Mouse (Mus musculus) subcutaneous adipose tissue, adult 2 months (tissue): ENCODE measurements around the gene Fitm1. TPM values are rescaled to one million over a fixed set of nuclear protein-coding genes. Genes with fewer than 3 reads are reported as not detected.

Experiments used
- polyA plus RNA-seq: library from polyadenylated mRNA; depleted of rRNA; stranded (reverse); fragments of >200 nt; gene quantifications from 2 replicates; pipeline ENCODE4 v1.2.3, GENCODE M21; 2012; ENCODE audit warnings: low replicate concordance; rRNA removed

Fitm1 gene
- polyA plus RNA-seq = 0.68 and 2.5 TPM in 2 replicates

DNA sequence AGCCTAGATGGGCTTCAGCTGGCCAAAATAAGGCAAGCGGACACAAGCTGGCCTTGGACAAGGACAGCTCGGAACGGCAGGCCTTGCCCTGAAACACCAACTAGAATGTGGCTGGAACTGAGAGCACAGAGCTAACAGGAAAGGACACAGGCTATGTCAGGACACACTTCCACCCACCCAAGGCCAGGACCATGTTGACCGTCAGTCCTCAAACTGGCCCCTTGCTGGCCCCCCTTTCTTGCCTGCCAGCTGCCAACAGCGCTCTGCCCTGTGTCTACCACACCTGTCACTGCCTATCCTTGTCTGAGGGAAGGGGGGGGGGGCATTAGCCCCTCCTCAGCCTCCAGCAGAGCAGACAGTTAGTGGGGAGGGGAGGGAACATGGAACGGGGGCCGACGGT is at the start of gene Fitm1:
Gene Fitm1, plus strand, starts transcription at position 316 of the 400 bp plus-strand sequence.

DNA sequence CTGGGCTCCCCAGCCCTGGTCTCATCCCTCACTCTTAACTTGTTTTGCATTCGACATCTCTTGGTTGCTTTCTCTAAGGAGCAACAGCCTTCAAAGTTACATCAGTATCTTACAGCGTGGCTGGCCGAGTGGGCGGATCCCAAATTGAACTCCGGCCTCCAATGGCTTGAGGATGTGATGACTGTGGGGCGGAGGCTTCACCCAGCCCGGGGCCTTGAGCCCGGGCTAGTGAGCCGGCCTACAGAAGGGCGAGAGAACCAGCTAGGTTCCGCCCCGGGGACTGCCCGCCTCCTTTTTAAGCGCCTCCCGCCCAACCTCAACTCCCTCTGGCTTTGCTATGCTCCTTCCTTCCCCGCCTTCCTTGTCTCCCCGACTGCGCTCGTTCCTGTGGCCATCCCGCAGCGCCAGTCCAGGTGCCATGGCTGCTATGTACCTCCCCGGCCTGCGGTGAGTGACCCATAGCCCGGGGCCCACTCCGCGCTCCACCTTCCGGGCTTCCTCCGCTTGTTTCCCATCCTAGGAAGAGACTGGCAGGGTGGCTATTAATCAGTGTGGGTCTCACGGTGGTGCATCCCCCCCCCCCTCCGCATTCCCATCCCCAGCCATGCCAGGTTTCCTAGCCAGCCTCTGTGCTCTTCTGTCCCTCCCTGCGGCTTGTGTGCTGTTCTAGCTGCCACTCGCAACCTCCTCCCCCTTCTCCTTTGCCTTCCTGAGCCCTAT is 35.2 kb upstream of the Fitm1 start, which contains the start of gene Pck2:
Gene Pck2, plus strand, starts transcription at position 200 of the 720 bp plus-strand sequence.

DNA sequence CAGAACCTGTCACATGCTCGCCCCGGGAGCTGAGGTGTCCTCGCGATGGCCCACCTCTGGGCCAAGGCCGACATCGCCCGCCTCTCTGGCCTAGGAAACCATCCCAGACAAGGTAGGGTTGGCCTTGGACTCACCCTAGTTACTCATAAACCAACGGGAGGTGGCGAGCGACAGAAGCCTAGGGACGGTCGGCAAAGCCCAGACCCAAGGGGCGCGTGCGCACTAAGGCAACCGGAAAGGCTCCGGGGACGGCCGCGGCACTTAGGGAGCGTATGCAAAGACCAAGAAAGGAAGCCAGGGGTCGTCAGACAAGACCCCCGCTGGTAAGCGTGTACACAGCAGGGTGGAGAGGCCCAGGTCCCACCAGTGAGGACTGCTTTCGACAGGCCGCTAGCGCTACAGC is 15.6 kb upstream of the Fitm1 start, which contains the start of gene Dcaf11:
Gene Dcaf11, plus strand, starts transcription at position 208 of the 403 bp plus-strand sequence.

GRCm38 (mm10) chr14:55560202-55561073 is 15.0 kb upstream of the Fitm1 start, which contains the start of gene A730061H03Rik:
Gene A730061H03Rik (minus strand): TSS chr14:55560406.

DNA sequence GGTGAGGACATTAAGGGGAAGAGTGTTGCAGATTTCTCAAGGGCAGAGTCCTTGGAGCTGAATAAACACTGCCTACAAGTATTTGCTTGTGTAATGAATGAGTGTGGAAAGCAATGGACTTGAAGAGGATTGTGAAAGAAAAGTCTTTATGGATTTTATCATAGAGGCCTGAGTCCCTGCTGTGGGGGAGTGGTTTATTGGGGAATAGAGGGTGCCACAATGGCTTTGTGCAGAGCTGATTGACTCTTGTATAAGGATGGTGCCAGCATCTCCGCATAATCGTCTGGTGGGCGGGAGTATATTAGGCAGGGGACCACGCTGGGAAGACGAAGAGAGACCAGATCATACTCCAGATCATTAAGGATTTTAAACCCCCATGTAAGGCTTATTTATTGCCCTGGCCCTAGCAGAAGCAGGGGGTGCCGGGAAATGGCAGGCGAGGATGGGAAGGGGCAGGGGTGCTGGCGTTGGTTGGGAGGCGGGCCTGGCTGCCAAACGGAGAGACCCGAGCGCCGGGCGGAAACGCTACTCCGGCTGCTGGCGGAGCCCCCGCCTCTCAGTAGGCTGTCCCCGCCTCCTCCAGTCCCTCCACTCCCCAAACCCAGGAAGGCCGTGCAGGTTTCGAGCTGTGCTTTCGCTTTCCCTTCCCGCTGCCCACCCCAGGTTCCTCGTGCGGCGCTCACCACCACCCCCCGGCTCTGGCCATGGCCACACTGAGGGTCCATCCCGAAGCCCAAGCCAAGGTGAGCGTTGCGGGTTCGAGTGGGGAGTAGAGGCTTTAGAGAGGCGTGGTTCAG is 2.7 kb downstream of the Fitm1 start, which contains the start of gene Psme1:
Gene Psme1, plus strand, starts transcription at position 253 of the 797 bp plus-strand sequence.

GRCm38 (mm10) chr14:55584702-55585565 is 9.5 kb downstream of the Fitm1 start, which contains the start of gene Emc9:
Gene Emc9 (minus strand): TSS chr14:55585302.

DNA sequence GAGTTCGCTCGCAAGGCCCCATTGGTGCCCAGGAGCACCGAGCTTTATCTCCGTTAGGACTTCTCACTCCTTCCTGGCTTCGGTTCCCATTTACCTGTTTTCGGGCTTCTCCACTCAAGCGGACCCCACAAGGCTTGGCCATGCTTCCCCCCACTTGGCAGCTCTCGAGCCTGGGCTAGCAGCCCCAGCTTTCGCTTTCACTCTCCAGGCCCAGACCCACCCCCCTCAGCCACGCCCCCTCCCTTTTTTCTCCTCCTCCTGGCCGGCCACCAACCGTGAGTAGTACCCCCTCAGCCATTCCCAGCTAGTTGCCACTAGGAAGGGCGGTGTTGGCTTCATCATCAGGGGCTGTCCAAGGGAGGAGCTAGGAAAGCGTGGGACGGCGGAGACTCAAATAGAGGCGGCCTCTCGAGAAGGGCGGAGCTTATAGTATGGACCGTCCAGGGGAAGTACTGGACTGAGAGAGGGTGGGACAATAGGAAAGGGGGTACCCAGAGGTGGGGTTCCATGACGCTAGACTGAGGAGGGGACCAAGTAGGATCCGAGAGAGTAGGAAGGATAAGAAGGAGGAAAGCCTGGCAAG is 15.4 kb downstream of the Fitm1 start, which contains the start of gene Psme2:
Gene Psme2, minus strand, starts transcription at position 366 of the 583 bp plus-strand sequence.

GRCm38 (mm10) chr14:55591331-55591891 is 16.0 kb downstream of the Fitm1 start, which contains the start of gene Rnf31:
Gene Rnf31 (plus strand): TSS chr14:55591708.

DNA sequence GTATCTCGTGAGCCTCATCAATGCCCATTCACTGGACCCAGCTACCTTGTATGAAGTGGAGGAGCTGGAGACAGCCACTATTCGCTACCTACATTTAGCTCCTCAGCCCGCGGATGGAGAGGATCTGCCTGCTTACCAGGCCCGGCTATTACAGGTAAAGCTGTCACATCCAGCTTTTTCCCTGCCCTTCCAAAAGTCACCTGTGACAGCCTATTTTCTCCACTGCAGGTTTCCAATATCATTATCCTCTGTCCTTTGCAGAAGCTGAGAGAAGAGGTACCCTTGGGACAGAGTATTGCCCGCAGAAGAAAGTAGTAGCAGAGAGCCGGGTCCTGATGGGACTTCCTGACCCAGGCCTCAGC is 27.8 kb downstream of the Fitm1 start, which contains the start of gene Irf9:
Gene Irf9, plus strand, starts transcription at position 301 of the 362 bp plus-strand sequence.

DNA sequence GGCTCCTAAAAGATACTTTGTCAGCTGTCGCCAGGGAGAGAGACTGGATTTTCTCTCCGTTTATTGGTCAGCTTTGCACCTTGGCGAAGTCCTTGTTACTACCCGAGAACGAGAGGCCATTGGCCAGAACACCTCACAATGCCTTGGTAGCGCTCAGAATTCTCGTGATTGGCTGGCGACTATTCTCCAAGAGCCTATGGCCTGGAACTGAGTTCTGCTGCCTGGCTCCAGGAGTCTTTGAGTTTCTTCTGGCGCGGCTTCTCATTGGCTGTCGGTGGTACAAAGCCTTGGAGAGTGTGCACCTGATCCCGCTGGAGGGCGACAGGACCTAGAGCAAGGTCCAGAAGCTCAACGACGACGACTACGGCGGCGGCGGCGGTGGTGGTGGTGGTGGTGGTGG is 42.4 kb downstream of the Fitm1 start, which contains the start of gene Rec8:
Gene Rec8, plus strand, starts transcription at position 216 of the 400 bp plus-strand sequence.

Other genes starting within 250 kb of the Fitm1 start
- gene Dhrs4, start 96.9 kb upstream of the Fitm1 start, polyA plus RNA-seq = 57.4 and 80.1 TPM in 2 replicates
- gene Carmil3, start 85.0 kb upstream of the Fitm1 start, polyA plus RNA-seq = 2.1 and 9.4 TPM in 2 replicates
- 0.08 and 0.19 TPM in 2 replicates for gene Cpne6, start 65.2 kb upstream of the Fitm1 start, polyA plus RNA-seq
- gene Nrl, start 50.6 kb upstream of the Fitm1 start, polyA plus RNA-seq = not detected in 2 replicates
- 44.1 and 72.2 TPM in 2 replicates for gene Pck2, start 35.4 kb upstream of the Fitm1 start, polyA plus RNA-seq
- gene Dcaf11, start 15.6 kb upstream of the Fitm1 start, polyA plus RNA-seq = 79.4 and 81.9 TPM in 2 replicates
- gene A730061H03Rik, start 15.2 kb upstream of the Fitm1 start, polyA plus RNA-seq = 2.9 and 3.1 TPM in 2 replicates
- gene Psme1, start 2.5 kb downstream of the Fitm1 start, polyA plus RNA-seq = 111 and 123 TPM in 2 replicates
- gene Emc9, start 9.7 kb downstream of the Fitm1 start, polyA plus RNA-seq = 34.6 and 113 TPM in 2 replicates
- 133 and 138 TPM in 2 replicates for gene Psme2, start 15.5 kb downstream of the Fitm1 start, polyA plus RNA-seq
- 27.9 and 42.1 TPM in 2 replicates for gene Rnf31, start 16.1 kb downstream of the Fitm1 start, polyA plus RNA-seq
- gene Irf9, start 28.0 kb downstream of the Fitm1 start, polyA plus RNA-seq = 39.3 and 81.5 TPM in 2 replicates
- gene Rec8, start 42.4 kb downstream of the Fitm1 start, polyA plus RNA-seq = 0.10 and 23.9 TPM in 2 replicates
- gene Ipo4, start 60.3 kb downstream of the Fitm1 start, polyA plus RNA-seq = 115 and 240 TPM in 2 replicates
- 1.3 and 8.1 TPM in 2 replicates for gene Gm49378, start 62.3 kb downstream of the Fitm1 start, polyA plus RNA-seq
- gene Tm9sf1, start 68.2 kb downstream of the Fitm1 start, polyA plus RNA-seq = 73.5 and 94.8 TPM in 2 replicates
- gene Tssk4, start 74.6 kb downstream of the Fitm1 start, polyA plus RNA-seq = 0.77 and 1.5 TPM in 2 replicates
- gene Mdp1, start 84.9 kb downstream of the Fitm1 start, polyA plus RNA-seq = 31.3 and 35.2 TPM in 2 replicates
- gene Gmpr2, start 96.3 kb downstream of the Fitm1 start, polyA plus RNA-seq = 28.6 and 31.3 TPM in 2 replicates
- 292 and 416 TPM in 2 replicates for gene Nedd8, start 96.5 kb downstream of the Fitm1 start, polyA plus RNA-seq
- gene Tinf2, start 106.2 kb downstream of the Fitm1 start, polyA plus RNA-seq = 12.3 and 17.1 TPM in 2 replicates
- 0.60 and 2.2 TPM in 2 replicates for gene Tgm1, start 138.3 kb downstream of the Fitm1 start, polyA plus RNA-seq
- 34.6 and 47.9 TPM in 2 replicates for gene Rabggta, start 146.6 kb downstream of the Fitm1 start, polyA plus RNA-seq
- gene Dhrs1, start 170.1 kb downstream of the Fitm1 start, polyA plus RNA-seq = 95.6 and 110 TPM in 2 replicates
- 14.6 and 30.0 TPM in 2 replicates for gene Nop9, start 170.1 kb downstream of the Fitm1 start, polyA plus RNA-seq
- gene Cideb, start 182.8 kb downstream of the Fitm1 start, polyA plus RNA-seq = 2.5 and 4.1 TPM in 2 replicates
- 0.06 and 0.14 TPM in 2 replicates for gene Ltb4r2, start 185.8 kb downstream of the Fitm1 start, polyA plus RNA-seq
- gene Ltb4r1, start 190.3 kb downstream of the Fitm1 start, polyA plus RNA-seq = 2.3 and 4.5 TPM in 2 replicates
- 29.4 and 44.4 TPM in 2 replicates for gene Adcy4, start 208.5 kb downstream of the Fitm1 start, polyA plus RNA-seq
- 14.6 and 21.8 TPM in 2 replicates for gene Ripk3, start 213.2 kb downstream of the Fitm1 start, polyA plus RNA-seq
- 17.6 and 94.3 TPM in 2 replicates for gene Nfatc4, start 247.5 kb downstream of the Fitm1 start, polyA plus RNA-seq